Mouse (Mus musculus) spleen, adult 2 months (tissue): ENCODE data around the gene Efhd2.

Experiments used
- CTCF ChIP-seq: fragments of 200-500 bp; IDR thresholded peaks from 2 replicates; pipeline ENCODE4 v1.5.1; 2011; ENCODE audit warnings: mild to moderate bottlenecking, inconsistent platforms; ENCODE audit not compliant: insufficient read depth, insufficient read length, insufficient replicate concordance; ENCODE audit errors: extremely low read depth
- POLR2A ChIP-seq: fragments of 200-500 bp; IDR thresholded peaks from 2 replicates; pipeline ENCODE4 v1.6.1; 2011; ENCODE audit warnings: low read depth, low read length, inconsistent platforms

DNA sequence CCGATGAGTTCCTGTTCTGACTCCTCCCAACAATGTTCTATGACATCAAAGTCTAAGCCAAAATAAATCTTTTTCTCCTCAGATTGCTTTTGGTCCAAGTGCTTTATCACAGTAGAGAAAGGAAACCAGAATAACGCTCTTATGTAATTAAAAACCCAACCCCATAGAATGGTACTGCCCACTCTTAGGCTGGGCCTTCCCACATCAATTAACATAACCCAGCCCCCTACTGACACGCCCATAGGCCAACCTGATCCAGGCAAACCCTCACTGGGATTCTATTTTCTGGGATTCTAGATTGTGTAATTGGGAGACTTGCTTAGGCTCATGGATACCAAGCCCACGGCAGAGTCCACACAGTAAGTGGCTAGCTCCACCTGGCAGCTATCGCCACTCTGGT is 9.7 kb downstream of the Efhd2 start:
- no peak for TF ChIP-seq CTCF
- no peak for TF ChIP-seq POLR2A
